Mouse (Mus musculus) skeletal muscle tissue, postnatal 0 days (tissue): Measurements from ENCODE around the gene Olfr346. TPM values are rescaled to one million over a fixed set of nuclear protein-coding genes. Genes with fewer than 3 reads are reported as not detected.

Experiments
- polyA plus RNA-seq: library from polyadenylated mRNA; unstranded; fragments of >200 nt; fragmentation: Nextera tagmentation; extraction: Ambion mirVana; gene quantifications from 2 replicates; pipeline ENCODE4 v1.2.1, GENCODE M21; 2015

Gene Olfr346
- polyA plus RNA-seq: not detected in 2 replicates

GRCm38 (mm10) chr2:36685488-36685887 is at the start of gene Olfr346:
Gene Olfr346, plus strand, starts transcription at chr2:36685788.

GRCm38 (mm10) chr2:36639741-36640140 is 45.8 kb upstream of the Olfr346 start, which contains the start of gene Olfr345:
Gene Olfr345, plus strand, starts transcription at chr2:36640041.

GRCm38 (mm10) chr2:36731602-36732001 is 46.0 kb downstream of the Olfr346 start, which contains the start of gene Olfr347:
Gene Olfr347, plus strand, starts transcription at chr2:36731902.

Other genes with a start within 250 kb of the Olfr346 start
- not detected in 2 replicates for gene Olfr340, start 233.2 kb upstream of the Olfr346 start, polyA plus RNA-seq
- gene Olfr341, start 203.3 kb upstream of the Olfr346 start, polyA plus RNA-seq: not detected in 2 replicates
- not detected in 2 replicates for gene Olfr342, start 160.8 kb upstream of the Olfr346 start, polyA plus RNA-seq
- not detected in 2 replicates for gene Olfr344, start 119.1 kb upstream of the Olfr346 start, polyA plus RNA-seq
- not detected in 2 replicates for gene Olfr345, start 45.7 kb upstream of the Olfr346 start, polyA plus RNA-seq
- not detected in 2 replicates for gene Olfr347, start 46.1 kb downstream of the Olfr346 start, polyA plus RNA-seq
- gene Olfr348, start 98.5 kb downstream of the Olfr346 start, polyA plus RNA-seq: not detected in 2 replicates
- gene Olfr50, start 104.8 kb downstream of the Olfr346 start, polyA plus RNA-seq: not detected in 2 replicates
- gene Olfr3, start 131.2 kb downstream of the Olfr346 start, polyA plus RNA-seq: not detected in 2 replicates
- not detected in 2 replicates for gene Olfr350, start 160.5 kb downstream of the Olfr346 start, polyA plus RNA-seq
- not detected in 2 replicates for gene Olfr351, start 176.9 kb downstream of the Olfr346 start, polyA plus RNA-seq
- gene Olfr352, start 182.7 kb downstream of the Olfr346 start, polyA plus RNA-seq: not detected in 2 replicates
- gene Olfr353, start 207.1 kb downstream of the Olfr346 start, polyA plus RNA-seq: not detected in 2 replicates
- not detected in 2 replicates for gene Olfr354, start 219.9 kb downstream of the Olfr346 start, polyA plus RNA-seq
- gene Olfr355, start 243.1 kb downstream of the Olfr346 start, polyA plus RNA-seq: not detected in 2 replicates